Comparison of ENCODE assay signal across 8 mouse cellular contexts in the genomic region with DNA sequence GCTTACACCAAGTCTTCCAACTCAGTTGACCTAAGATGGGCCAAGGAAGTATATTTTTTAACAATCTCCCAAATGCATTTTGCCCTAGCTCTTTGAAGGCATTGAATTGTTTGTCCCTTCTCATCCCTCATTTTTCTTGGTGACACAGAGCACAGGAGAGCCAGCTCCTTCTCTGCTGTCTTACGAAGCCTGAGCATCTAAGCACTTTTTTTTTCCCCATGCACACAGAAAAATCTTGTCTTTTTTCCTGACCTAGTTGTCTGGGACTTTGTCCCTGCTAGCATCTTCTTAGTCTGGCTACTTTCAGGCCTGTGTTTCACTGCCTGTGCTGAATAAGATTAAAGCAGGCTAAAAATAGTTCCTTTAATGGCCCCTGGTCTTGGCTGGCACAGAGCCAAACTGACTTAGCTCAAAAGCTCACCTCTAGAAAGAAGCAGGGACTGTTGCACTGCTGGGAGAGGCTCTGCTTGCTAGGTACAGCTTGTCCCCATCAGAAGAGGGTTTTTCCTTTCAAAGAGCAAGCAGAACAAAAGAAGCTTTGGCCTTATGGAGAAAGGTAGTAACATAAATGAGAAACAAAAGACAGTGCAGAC. TPM values are rescaled to one million over a fixed set of nuclear protein-coding genes. Genes with fewer than 3 reads are reported as not detected.
A peak's percentile ranks its signal among the peaks of the same experiment; 100 is the strongest.
DNase-seq lines count a peak whose midpoint lies in the region; ATAC-seq and TF ChIP-seq lines count a peak whose summit lies in the region.

No protein-coding gene starts in this region.

- peak; percentile 72 for DNase-seq in lung, embryonic 14.5 days
- no peak for DNase-seq in lung, postnatal 25 days (ENCODE audit: low spot score)
- DNase-seq in adrenal gland, postnatal 36 days: peak; percentile 59 to 72
- DNase-seq in heart, postnatal 36 days: peak; percentile 20 to 28
- peak; percentile 27 for DNase-seq in mesoderm, embryonic 11.5 days (ENCODE audit: low read depth, low spot score)
- no peak for DNase-seq in layer of hippocampus, adult 2 months (ENCODE audit: low spot score in 2 of 2)
- no peak for DNase-seq in spleen, postnatal 10 days (ENCODE audit: low spot score in 2 of 2)

- H3K4me3 ChIP-seq in lung, embryonic 14.5 days (ENCODE audit: low read depth, low read length): no peak overlapping the region
- H3K4me3 ChIP-seq in layer of hippocampus, adult 2 months: no peak overlapping the region

- no peaks in the 10 kb centered on the region for H3K9me3 ChIP-seq in lung, embryonic 14.5 days (ENCODE audit: low read depth, low read length)

- WGBS in lung, embryonic 14.5 days: 34% methylated on average over 1 of the region's 1 CpGs

- H3K4me1 ChIP-seq in lung, embryonic 14.5 days (ENCODE audit: insufficient read depth): no peaks in the 10 kb centered on the region

- intact Hi-C loops in heart, postnatal 36 days (cut with DNase I): no loop called here

- no peak overlapping the region; the same call in 1 of the 2 replicates for H3K27ac ChIP-seq in lung, embryonic 14.5 days (ENCODE audit: low read depth)
- H3K27ac ChIP-seq in layer of hippocampus, adult 2 months: no peak overlapping the region

- H3K36me3 ChIP-seq in lung, embryonic 14.5 days (ENCODE audit: insufficient read depth): peaks cover 37% of the 10 kb centered on the region

- no peak for TF ChIP-seq CTCF in lung, embryonic 14.5 days (IDR thresholded peaks at IDR 0.05; ENCODE audit: low read depth)
- no peak for TF ChIP-seq CTCF in layer of hippocampus, adult 2 months (conservative IDR thresholded peaks at IDR 0.05)

- H3K27me3 ChIP-seq in lung, embryonic 14.5 days (ENCODE audit: insufficient read depth, low read length): no peaks in the 10 kb centered on the region

- no peak for ATAC-seq in lung, embryonic 14.5 days (ENCODE audit: insufficient read depth)
- ATAC-seq in frontal cortex, adult (ENCODE audit: low TSS enrichment): no peak

- H3K9ac ChIP-seq in lung, embryonic 14.5 days: no peak overlapping the region

- H3K4me2 ChIP-seq in lung, embryonic 14.5 days: no peak overlapping the region

RNA-seq across cellular contexts. Expression of a gene that starts 16.8 kb away (rescaled TPM):
- polyA plus RNA-seq in lung, embryonic 14.5 days (2014; fragmentation: Nextera tagmentation; extraction: Ambion mirVana): 0.35 and 0.36 TPM in 2 replicates
- 1 to 10 TPM; 1.4 TPM for total RNA-seq in adrenal gland, postnatal 36 days (2021)
- not detected for total RNA-seq in heart, postnatal 36 days (2021)
- 10 to 100 TPM; 37.2 to 38.0 TPM for total RNA-seq in layer of hippocampus, adult 2 months (2021)

RNA-seq across cellular contexts. Expression of a gene that starts 36.0 kb away (rescaled TPM):
- 37.7 and 43.4 TPM in 2 replicates for polyA plus RNA-seq in lung, embryonic 14.5 days (2014; fragmentation: Nextera tagmentation; extraction: Ambion mirVana)
- total RNA-seq in adrenal gland, postnatal 36 days (2021): 10 to 100 TPM; 33.3 to 33.6 TPM
- 10 to 100 TPM; 16.0 to 17.1 TPM for total RNA-seq in heart, postnatal 36 days (2021)
- total RNA-seq in layer of hippocampus, adult 2 months (2021): 10 to 100 TPM; 37.0 to 41.2 TPM

RNA-seq across cellular contexts. Expression of a gene that starts 55.5 kb away (rescaled TPM):
- 45.6 and 48.9 TPM in 2 replicates for polyA plus RNA-seq in lung, embryonic 14.5 days (2014; fragmentation: Nextera tagmentation; extraction: Ambion mirVana)
- 10 to 100 TPM; 59.6 to 59.7 TPM for total RNA-seq in adrenal gland, postnatal 36 days (2021)
- 10 to 100 TPM; 47.4 to 56.0 TPM for total RNA-seq in heart, postnatal 36 days (2021)
- 100 to 1,000 TPM; 144 to 147 TPM for total RNA-seq in layer of hippocampus, adult 2 months (2021)

RNA-seq across cellular contexts. Expression of a gene that starts 57.4 kb away (rescaled TPM):
- polyA plus RNA-seq in lung, embryonic 14.5 days (2014; fragmentation: Nextera tagmentation; extraction: Ambion mirVana): 32.0 and 32.4 TPM in 2 replicates
- 10 to 100 TPM; 26.0 to 30.2 TPM for total RNA-seq in adrenal gland, postnatal 36 days (2021)
- total RNA-seq in heart, postnatal 36 days (2021): under 1 TPM; 0.43 to 0.69 TPM
- total RNA-seq in layer of hippocampus, adult 2 months (2021): 10 to 100 TPM; 91.7 to 96.6 TPM

Comparison
In these comparisons a context has a peak if more than half of its experiments do, and no peak if none do; other contexts are left out.
1. DNase-seq: peak in lung, embryonic 14.5 days (single experiment), adrenal gland, postnatal 36 days (2 of 2), heart, postnatal 36 days (2 of 2) and mesoderm, embryonic 11.5 days (single experiment); none in lung, postnatal 25 days (single experiment), layer of hippocampus, adult 2 months (0 of 2) and spleen, postnatal 10 days (0 of 2).
2. RNA of a gene that starts 16.8 kb away (total RNA-seq): 37.2 to 38.0 TPM in layer of hippocampus, adult 2 months; 1.4 TPM in adrenal gland, postnatal 36 days and not detected in heart, postnatal 36 days; every median in the first group is over 10 times any median in the second.